Mouse (Mus musculus) cerebellum, adult 2 months (tissue): ENCODE results near the gene Gm19426. TPM values are rescaled to one million over a fixed set of nuclear protein-coding genes. Genes with fewer than 3 reads are reported as not detected.
"Not testable (repeated sequence)": the region's sequence is repeated elsewhere in the genome, so short reads cannot be mapped to it uniquely, and the experiment has no call there.

Experiments used
- DNase-seq, 2 experiments: peaks; one replicate each; pipeline ENCODE4 v3.0.0; 2021
- H3K27ac ChIP-seq: fragments of 200-500 bp; 2 replicates; pipeline ENCODE4 v1.5.1; 2012; ENCODE audit warnings: low read length, control low read depth, inconsistent platforms; ENCODE audit not compliant: insufficient read depth
- H3K27me3 ChIP-seq: fragments of 200-500 bp; 2 replicates; pipeline ENCODE4 v1.6.1; 2012; ENCODE audit warnings: inconsistent platforms, mild to moderate bottlenecking, low read length, moderate library complexity; ENCODE audit not compliant: control insufficient read depth, insufficient read depth
- H3K4me1 ChIP-seq: fragments of 200-500 bp; 2 replicates; pipeline ENCODE4 v1.6.1; 2011; ENCODE audit warnings: low read length; ENCODE audit not compliant: control insufficient read depth, insufficient read depth
- H3K4me3 ChIP-seq: fragments of 200-500 bp; replicated peaks from 2 replicates; pipeline ENCODE3; 2011; ENCODE audit warnings: mild to moderate bottlenecking, low read depth, low read length, control low read depth; ENCODE audit not compliant: insufficient read depth
- CTCF ChIP-seq: fragments of 200-500 bp; IDR thresholded peaks from 2 replicates; pipeline ENCODE4 v1.5.1; 2011; ENCODE audit warnings: low read depth, mild to moderate bottlenecking, control low read depth, low read length, moderate library complexity, borderline replicate concordance; ENCODE audit not compliant: insufficient read depth
- POLR2A ChIP-seq: fragments of 200-500 bp; IDR thresholded peaks from 2 replicates; pipeline ENCODE4 v1.6.1; 2011; ENCODE audit warnings: low read length, control low read depth, borderline replicate concordance; ENCODE audit not compliant: insufficient read depth
- WGBS: fragments of 180-500 bp; shearing (Covaris S2); methylation state at CpG from one replicate; pipeline ENCODE4 v1.1.7; 2018; 5-methylcytosine and 5-hydroxymethylcytosine counted together
- polyA plus RNA-seq: library from polyadenylated mRNA; depleted of rRNA; stranded (reverse); fragments of >200 nt; gene quantifications from 2 replicates; pipeline ENCODE4 v1.2.3, GENCODE M21; 2012

The Gm19426 gene
- polyA plus RNA-seq, 1 experiment: 3.4 TPM

DNA sequence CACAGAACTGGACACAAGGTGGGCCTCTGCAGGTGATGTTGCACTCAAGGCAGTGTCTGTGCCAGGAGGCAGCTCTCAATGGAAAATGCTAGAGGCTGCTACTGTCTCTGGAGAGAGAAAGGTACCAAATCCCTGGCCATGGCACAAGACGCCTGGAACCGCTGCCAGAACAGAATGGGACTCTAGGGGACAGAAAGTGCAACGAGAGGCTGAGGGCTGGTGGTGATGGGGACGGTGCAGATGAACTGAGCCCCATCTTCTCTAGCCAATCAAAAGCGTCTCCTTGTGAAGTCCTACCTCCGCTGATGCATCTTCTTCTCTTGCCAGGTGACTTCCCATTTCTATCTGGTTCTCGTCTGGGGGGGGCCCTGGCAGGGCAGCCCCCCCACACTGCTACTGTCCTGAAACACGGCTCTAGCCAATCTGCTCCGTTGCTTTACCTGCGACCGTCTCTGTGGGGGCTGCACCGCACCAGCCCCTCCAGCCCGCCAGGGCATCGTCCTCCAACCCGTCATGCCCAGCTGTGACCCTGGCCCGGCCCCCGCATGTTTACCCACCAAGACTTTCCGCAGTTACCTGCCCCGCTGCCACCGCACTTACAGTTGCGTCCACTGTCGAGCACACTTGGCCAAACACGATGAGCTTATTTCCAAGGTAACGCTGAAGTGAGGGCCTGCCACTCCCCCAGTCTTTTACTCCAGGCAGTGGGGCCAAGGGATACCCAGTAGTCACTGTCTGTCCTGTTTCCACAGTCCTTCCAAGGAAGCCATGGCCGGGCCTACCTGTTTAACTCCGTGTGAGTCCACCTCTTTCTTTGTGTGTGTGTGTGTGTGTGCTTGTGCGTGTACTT is 6.9 kb downstream of the Gm19426 start:
- Histone ChIP-seq H3K4me3 (peak overlapping the region; percentile 43), H3K27ac (no peak overlapping the region)

DNA sequence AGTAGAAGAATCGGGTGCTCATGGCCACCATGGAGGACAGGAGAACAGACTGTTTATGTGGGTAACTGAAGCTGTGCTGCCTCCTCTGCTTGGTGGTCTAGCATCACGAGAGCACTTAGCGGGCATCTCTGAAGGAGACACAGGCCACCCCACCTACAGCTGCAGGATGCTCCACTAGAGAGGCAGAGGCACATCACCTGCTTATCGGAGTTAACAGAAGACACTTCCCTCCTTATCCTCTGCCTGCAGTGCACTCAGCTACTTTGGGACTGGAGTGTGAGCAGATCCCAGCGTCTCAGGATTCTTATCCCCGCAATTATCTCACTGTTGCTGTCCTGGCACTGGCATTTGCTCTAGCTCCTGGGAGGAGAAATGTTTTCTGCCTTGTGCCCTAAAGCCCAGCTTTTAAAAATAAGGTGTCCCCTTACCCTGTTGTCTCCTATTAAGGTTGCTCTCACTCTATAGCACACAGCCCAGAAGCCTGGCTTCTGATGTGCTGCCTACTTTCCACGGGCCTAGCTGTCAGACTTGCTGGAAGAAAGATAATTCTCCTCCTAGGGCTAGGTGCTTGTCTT is 8.0 kb downstream of the Gm19426 start:
- Histone ChIP-seq H3K27me3 (no peaks in the 10 kb centered on the region), H3K4me3 (peak overlapping the region; percentile 96), H3K4me1 (peaks cover 20% of the 10 kb centered on the region; the same call in 1 of the 2 replicates), H3K27ac (no peak overlapping the region)
- peak in 1 of 2 experiments; percentile 37 for DNase-seq
- TF ChIP-seq POLR2A (no peak), CTCF (no peak)
- WGBS: 8% methylated on average over 7 of the region's 7 CpGs

More for the DNA sequence above, 6.9 kb downstream of the Gm19426 start:
- 8% methylated on average over 27 of the region's 27 CpGs for WGBS
- TF ChIP-seq POLR2A (no peak), CTCF (no peak)
- H3K27me3 ChIP-seq: no peaks in the 10 kb centered on the region
- peaks cover 20% of the 10 kb centered on the region; the same call in 1 of the 2 replicates for H3K4me1 ChIP-seq
- peak; percentile 48 to 58 for DNase-seq

DNA sequence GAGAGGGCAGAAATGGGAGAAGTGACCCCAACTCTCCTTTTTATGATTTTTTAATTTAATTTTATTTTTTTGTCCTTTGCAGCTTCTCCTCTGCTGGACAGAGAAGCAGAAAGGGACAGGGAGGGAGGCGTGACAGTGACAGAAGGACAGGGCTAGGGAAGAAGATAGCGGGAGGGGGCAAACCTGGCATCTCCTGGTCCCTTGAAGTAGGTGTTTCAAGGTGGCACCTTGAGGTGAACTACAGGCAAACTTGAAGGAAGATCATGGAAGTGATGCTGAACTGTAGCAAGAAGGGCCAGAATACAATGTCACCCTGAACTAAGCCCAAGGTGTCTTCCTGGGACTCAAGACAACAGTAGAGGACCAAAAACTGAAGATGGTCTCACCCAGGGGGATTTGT is 8.5 kb downstream of the Gm19426 start:
- no peak for TF ChIP-seq CTCF
- no peak for TF ChIP-seq POLR2A
- Histone ChIP-seq H3K4me3 (peak overlapping the region; percentile 96), H3K27me3 (no peaks in the 10 kb centered on the region), H3K27ac (0 out of 2 replicates have a peak overlapping the region, but pooled peaks have one; percentile 84), H3K4me1 (peaks cover 20% of the 10 kb centered on the region; the same call in 1 of the 2 replicates)
- peak in 1 of 2 experiments; percentile 46 for DNase-seq
- WGBS: 2% methylated on average over 2 of the region's 2 CpGs

- TF ChIP-seq CTCF: no peak
- Histone ChIP-seq H3K27ac (peak overlapping the region; percentile 84), H3K4me1 (peaks cover 20% of the 10 kb centered on the region; the same call in 1 of the 2 replicates), H3K4me3 (peak overlapping the region; percentile 96), H3K27me3 (no peaks in the 10 kb centered on the region)
- 0% methylated on average over 11 of the region's 11 CpGs for WGBS
- DNase-seq: peak; percentile 62 to 69
These were observed 9.0 kb downstream of the Gm19426 start for GRCm38 (mm10) chr2:84734351-84734864.

DNA sequence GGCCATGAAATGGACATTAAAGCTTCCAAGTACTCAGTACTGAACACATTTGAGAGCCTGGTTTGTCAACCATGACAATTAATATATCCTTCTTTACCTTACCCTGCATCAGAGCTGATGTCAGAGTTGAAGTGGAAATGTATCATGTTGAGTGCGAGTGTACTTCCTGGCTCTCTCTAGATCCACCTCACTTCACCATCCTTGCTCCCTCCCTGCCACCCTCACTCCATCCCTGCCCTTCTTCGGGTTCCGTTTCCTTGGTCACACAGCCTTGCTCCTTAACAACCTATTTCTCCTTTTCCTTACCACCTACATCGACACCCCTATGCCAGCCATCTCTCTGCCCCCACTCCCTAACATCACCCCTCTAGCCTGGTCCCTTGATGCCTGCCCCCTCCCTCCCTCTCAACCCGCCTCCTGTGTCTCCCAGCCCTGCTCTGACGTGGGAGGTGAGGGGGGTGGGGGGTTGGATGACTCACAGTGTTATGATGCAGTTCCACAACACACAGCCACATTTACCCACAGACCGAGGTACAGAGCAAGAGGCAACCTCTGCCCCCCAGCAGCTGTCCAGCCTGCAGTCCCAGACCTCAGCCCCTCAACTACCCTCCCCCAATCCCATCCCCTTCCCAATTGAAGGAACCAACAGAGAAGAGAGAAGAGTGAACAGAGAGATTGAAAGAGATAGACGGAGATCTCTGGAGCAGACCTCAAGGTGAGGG is 9.7 kb downstream of the Gm19426 start, which contains the start of gene Ypel4:
Ypel4 (plus strand) TSS at position 480 of the 722 bp plus-strand sequence.
- WGBS: under 1% methylated on average over 8 of the region's 8 CpGs
- Histone ChIP-seq H3K27me3 (no peaks in the 10 kb centered on the region), H3K27ac (peak within 1 kb of the TSS; percentile 84), H3K4me1 (peaks cover 20% of the 10 kb centered on the region; the same call in 1 of the 2 replicates), H3K4me3 (peak within 1 kb of the TSS; percentile 96)
- no peak for TF ChIP-seq CTCF
- peak; percentile 98 for TF ChIP-seq POLR2A
- peak; percentile 91 to 93 for DNase-seq

GRCm38 (mm10) chr2:84732394-84732793 is 11.1 kb downstream of the Gm19426 start:
- Histone ChIP-seq H3K27ac (no peak overlapping the region), H3K4me3 (no peak overlapping the region), H3K27me3 (no peaks in the 10 kb centered on the region), H3K4me1 (peaks cover 17% of the 10 kb centered on the region; the same call in 1 of the 2 replicates)
- TF ChIP-seq CTCF: no peak
- TF ChIP-seq POLR2A: no peak
- WGBS: 74% methylated on average over 1 of the region's 1 CpGs
- no peak for DNase-seq

GRCm38 (mm10) chr2:84731206-84731605 is 12.2 kb downstream of the Gm19426 start:
- Histone ChIP-seq H3K4me3 (no peak overlapping the region), H3K27ac (no peak overlapping the region), H3K27me3 (no peaks in the 10 kb centered on the region), H3K4me1 (peaks cover 9% of the 10 kb centered on the region; the same call in 1 of the 2 replicates)
- TF ChIP-seq CTCF: no peak
- no peak for TF ChIP-seq POLR2A
- no peak for DNase-seq
- WGBS: 74% methylated on average over 3 of the region's 3 CpGs

GRCm38 (mm10) chr2:84728191-84728590 is 15.3 kb downstream of the Gm19426 start:
- H3K4me3 ChIP-seq, DNase-seq, H3K27me3 ChIP-seq, H3K27ac ChIP-seq: not testable (repeated sequence)
- H3K4me1 ChIP-seq: peaks cover 12% of the 10 kb centered on the region
- 83% methylated on average over 5 of the region's 5 CpGs for WGBS
